Mouse (Mus musculus) hindbrain, embryonic 16.5 days (tissue): ENCODE data around the gene Akr7a5. TPM values are rescaled to one million over a fixed set of nuclear protein-coding genes. Genes with fewer than 3 reads are reported as not detected.

Experiments
- ATAC-seq: fragments of 200-750 bp; cut with Nextera tagmentation; 2 replicates; pipeline ENCODE4 v1.8.0; 2017; ENCODE audit warnings: moderate TSS enrichment, moderate library complexity
- H3K27ac ChIP-seq: fragments of 300-500 bp; sonication (generic); 2 replicates; pipeline ENCODE4 v1.5.1; 2014; ENCODE audit warnings: low read depth, mild to moderate bottlenecking, control low read depth, low read length, moderate library complexity
- H3K27me3 ChIP-seq: fragments of 300-500 bp; sonication (generic); replicated peaks from 2 replicates; pipeline ENCODE4 v1.6.1; 2014; ENCODE audit warnings: low read length; ENCODE audit not compliant: control insufficient read depth, insufficient read depth
- H3K36me3 ChIP-seq: fragments of 300-500 bp; sonication (generic); 2 replicates; pipeline ENCODE4 v1.6.1; 2014; ENCODE audit warnings: mild to moderate bottlenecking, low read length, moderate library complexity, mixed read lengths; ENCODE audit not compliant: control insufficient read depth, insufficient read depth
- H3K4me1 ChIP-seq: fragments of 300-500 bp; sonication (generic); 2 replicates; pipeline ENCODE4 v1.6.1; 2014; ENCODE audit warnings: low read depth, low read length; ENCODE audit not compliant: control insufficient read depth, insufficient read depth
- H3K4me2 ChIP-seq: fragments of 300-500 bp; sonication (generic); 2 replicates; pipeline ENCODE4 v1.6.1; 2014; ENCODE audit warnings: mild to moderate bottlenecking, low read length, control low read depth, moderate library complexity
- H3K4me3 ChIP-seq: fragments of 300-500 bp; sonication (generic); 2 replicates; pipeline ENCODE4 v1.5.1; 2014; ENCODE audit warnings: mild to moderate bottlenecking, low read length, control low read depth, moderate library complexity
- H3K9ac ChIP-seq: fragments of 300-500 bp; sonication (generic); 2 replicates; pipeline ENCODE4 v1.6.1; 2014; ENCODE audit warnings: low read depth, mild to moderate bottlenecking, control low read depth, low read length, moderate library complexity
- H3K9me3 ChIP-seq: fragments of 300-500 bp; sonication (generic); 2 replicates; pipeline ENCODE4 v1.6.1; 2014; ENCODE audit warnings: mild to moderate bottlenecking, low read length, moderate library complexity; ENCODE audit not compliant: control insufficient read depth
- WGBS: fragments of 180-500 bp; shearing (Covaris S2); extraction: QIAGEN DNeasy Blood & Tissue Kit; methylation state at CpG from one replicate; pipeline ENCODE4 v1.1.7; 2014; 5-methylcytosine and 5-hydroxymethylcytosine counted together
- polyA plus RNA-seq: library from polyadenylated mRNA; unstranded; fragments of >200 nt; fragmentation: Nextera tagmentation; extraction: Ambion mirVana; gene quantifications from 2 replicates; pipeline ENCODE4 v1.2.1, GENCODE M21; 2015

Gene Akr7a5
- 64.7 and 65.5 TPM in 2 replicates for polyA plus RNA-seq

- under 1% methylated on average over 56 of the region's 63 CpGs for WGBS
Measured at GRCm38 (mm10) chr4:139310171-139310898, at the start of gene Akr7a5, which contains the start of gene Pqlc2. Gene Akr7a5, plus strand, starts transcription at chr4:139310744. Gene Pqlc2, minus strand, starts transcription at chr4:139310708.

DNA sequence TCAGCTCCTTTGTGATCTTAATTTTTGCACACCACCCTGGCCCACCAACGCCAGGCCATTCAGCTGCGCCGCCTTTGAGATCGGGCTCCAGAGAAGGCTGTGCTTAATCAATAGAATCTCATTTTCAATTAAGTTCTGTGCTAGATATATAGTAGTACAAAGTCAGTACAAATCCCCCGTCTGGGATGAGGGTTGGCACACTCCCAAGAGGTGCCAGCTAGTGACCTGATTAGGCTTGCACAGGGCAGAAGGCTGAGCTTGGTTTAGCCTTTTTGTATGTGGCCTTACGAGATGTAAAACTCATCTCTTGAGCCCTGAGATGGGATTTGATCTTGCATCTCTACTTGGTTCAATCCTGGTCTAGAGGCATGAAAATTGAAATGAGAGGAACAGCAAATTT, 47.6 kb upstream of the Akr7a5 start:
- Histone ChIP-seq H3K9ac (no peak overlapping the region), H3K36me3 (0 out of 2 replicates have a peak, but pooled peaks cover 6% of the 10 kb centered on the region), H3K4me2 (no peak overlapping the region), H3K27me3 (no peaks in the 10 kb centered on the region), H3K4me3 (no peak overlapping the region), H3K27ac (no peak overlapping the region), H3K4me1 (no peaks in the 10 kb centered on the region; the same call in 1 of the 2 replicates), H3K9me3 (no peaks in the 10 kb centered on the region)
- ATAC-seq: no peak
- 88% methylated on average over 6 of the region's 6 CpGs for WGBS

More at GRCm38 (mm10) chr4:139310171-139310898, at the start of gene Akr7a5, which contains the start of gene Pqlc2:
- H3K27ac ChIP-seq: peak within 1 kb of the TSS; percentile 81
- H3K9me3 ChIP-seq: no peaks in the 10 kb centered on the region
- peak; percentile 94 for ATAC-seq
- H3K36me3 ChIP-seq: peaks cover 10% of the 10 kb centered on the region
- peaks cover 20% of the 10 kb centered on the region for H3K4me1 ChIP-seq
- no peaks in the 10 kb centered on the region for H3K27me3 ChIP-seq
- peak within 1 kb of the TSS; percentile 91 for H3K4me2 ChIP-seq
- peak within 1 kb of the TSS; percentile 93 for H3K4me3 ChIP-seq
- peak within 1 kb of the TSS; percentile 95 for H3K9ac ChIP-seq

DNA sequence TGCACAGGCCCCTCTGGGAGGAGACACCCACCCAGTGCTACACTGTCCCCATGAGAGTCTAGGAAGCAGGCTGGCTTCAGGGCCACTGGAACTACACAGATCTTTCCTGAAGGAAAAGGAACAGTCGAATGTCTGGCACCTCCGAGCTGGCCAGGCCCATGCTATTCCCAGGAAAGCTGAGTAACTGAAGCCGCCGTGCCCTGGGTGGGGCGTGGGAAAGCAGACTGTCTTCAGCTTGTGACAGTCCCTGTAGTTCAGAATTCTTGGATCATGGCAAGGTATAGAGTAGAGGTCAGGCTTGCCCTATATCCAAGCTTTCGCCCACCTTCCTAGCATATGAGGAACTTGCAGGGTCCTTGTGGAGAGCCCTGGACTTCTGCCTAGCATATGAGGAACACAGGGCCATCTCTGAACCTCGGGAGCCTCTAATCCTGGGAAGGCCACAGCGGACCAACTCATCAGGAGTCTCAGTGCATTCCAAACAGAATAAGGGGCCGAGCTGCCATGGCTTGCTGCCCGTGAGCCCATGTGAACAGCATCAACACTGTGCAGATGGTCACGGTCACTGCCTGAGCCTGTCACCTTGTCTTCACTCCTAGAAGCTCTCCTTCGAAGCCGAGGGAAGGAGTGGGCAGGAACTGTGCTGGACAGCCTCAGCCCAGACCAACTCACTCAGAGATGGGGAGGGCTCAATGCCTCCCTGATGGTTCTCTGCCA, 44.6 kb upstream of the Akr7a5 start:
- H3K4me3 ChIP-seq: no peak overlapping the region
- H3K36me3 ChIP-seq: 0 out of 2 replicates have a peak, but pooled peaks cover 6% of the 10 kb centered on the region
- 0 out of 2 replicates have a peak, but pooled peaks have one; percentile 61 for ATAC-seq
- no peaks in the 10 kb centered on the region for H3K27me3 ChIP-seq
- H3K27ac ChIP-seq: no peak overlapping the region
- no peak overlapping the region for H3K4me2 ChIP-seq
- H3K9ac ChIP-seq: no peak overlapping the region
- H3K4me1 ChIP-seq: no peaks in the 10 kb centered on the region; the same call in 1 of the 2 replicates
- 78% methylated on average over 13 of the region's 13 CpGs for WGBS
- H3K9me3 ChIP-seq: no peaks in the 10 kb centered on the region

DNA sequence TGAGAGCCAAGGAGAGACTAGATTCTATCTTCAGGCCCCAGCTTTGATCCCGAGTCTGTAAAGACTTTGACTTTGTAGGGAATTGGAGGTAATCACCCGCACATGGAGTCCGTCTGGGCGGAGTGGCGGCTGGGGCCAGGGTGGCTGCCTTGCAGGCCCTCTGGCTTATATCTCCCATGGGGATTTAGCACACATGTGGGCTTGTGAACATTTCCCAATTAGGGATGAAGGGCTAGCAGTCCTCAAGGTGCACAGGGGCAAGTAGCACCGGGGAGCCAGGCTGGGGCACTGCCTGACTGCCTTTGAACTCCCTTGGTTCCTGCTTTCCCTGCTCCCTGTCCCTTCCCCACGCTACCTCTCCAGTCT, 44.1 kb upstream of the Akr7a5 start:
- H3K9ac ChIP-seq: no peak overlapping the region
- no peaks in the 10 kb centered on the region for H3K27me3 ChIP-seq
- H3K9me3 ChIP-seq: no peaks in the 10 kb centered on the region
- H3K4me1 ChIP-seq: no peaks in the 10 kb centered on the region; the same call in 1 of the 2 replicates
- WGBS: 79% methylated on average over 7 of the region's 7 CpGs
- H3K4me2 ChIP-seq: no peak overlapping the region
- no peak overlapping the region for H3K27ac ChIP-seq
- no peak for ATAC-seq
- H3K4me3 ChIP-seq: no peak overlapping the region
- H3K36me3 ChIP-seq: 0 out of 2 replicates have a peak, but pooled peaks cover 6% of the 10 kb centered on the region

GRCm38 (mm10) chr4:139267335-139267734, 43.2 kb upstream of the Akr7a5 start:
- WGBS: 88% methylated on average over 3 of the region's 3 CpGs
- Histone ChIP-seq H3K4me1 (no peaks in the 10 kb centered on the region; the same call in 1 of the 2 replicates), H3K27me3 (no peaks in the 10 kb centered on the region), H3K36me3 (0 out of 2 replicates have a peak, but pooled peaks cover 3% of the 10 kb centered on the region), H3K27ac (no peak overlapping the region), H3K4me3 (no peak overlapping the region), H3K4me2 (no peak overlapping the region), H3K9ac (no peak overlapping the region; the same call in 1 of the 2 replicates), H3K9me3 (no peaks in the 10 kb centered on the region)
- ATAC-seq: no peak

GRCm38 (mm10) chr4:139268242-139268641, 42.3 kb upstream of the Akr7a5 start:
- WGBS: 59% methylated on average over 1 of the region's 1 CpGs
- H3K9me3 ChIP-seq: no peaks in the 10 kb centered on the region
- H3K27ac ChIP-seq: no peak overlapping the region
- H3K4me2 ChIP-seq: no peak overlapping the region
- H3K9ac ChIP-seq: no peak overlapping the region
- 0 out of 2 replicates have a peak, but pooled peaks cover 2% of the 10 kb centered on the region for H3K36me3 ChIP-seq
- no peak for ATAC-seq
- no peaks in the 10 kb centered on the region for H3K27me3 ChIP-seq
- no peaks in the 10 kb centered on the region; the same call in 1 of the 2 replicates for H3K4me1 ChIP-seq
- no peak overlapping the region for H3K4me3 ChIP-seq

DNA sequence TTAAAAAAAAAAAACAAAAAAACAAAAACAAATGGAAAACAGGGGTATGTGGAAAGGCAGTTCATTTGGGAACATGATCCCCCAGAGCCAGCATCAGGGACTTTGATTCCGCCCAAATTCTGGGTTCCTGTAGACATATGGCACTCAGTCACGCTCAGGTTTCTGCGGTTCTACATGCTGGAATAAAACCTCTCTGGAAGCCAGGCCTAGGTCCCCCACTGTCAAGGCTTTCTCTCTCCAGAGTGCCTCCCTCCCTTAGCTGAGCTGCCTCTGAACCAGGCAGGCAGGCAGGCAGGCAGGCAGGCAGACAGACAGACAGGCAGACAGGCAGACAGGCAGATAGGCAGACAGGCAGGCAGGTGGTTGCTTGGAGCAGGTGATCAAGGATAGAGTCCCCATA, 40.4 kb upstream of the Akr7a5 start:
- Histone ChIP-seq H3K36me3 (no peaks in the 10 kb centered on the region; the same call in 1 of the 2 replicates), H3K27me3 (no peaks in the 10 kb centered on the region), H3K4me1 (no peaks in the 10 kb centered on the region; the same call in 1 of the 2 replicates), H3K27ac (no peak overlapping the region), H3K4me2 (no peak overlapping the region), H3K9me3 (no peaks in the 10 kb centered on the region), H3K9ac (no peak overlapping the region), H3K4me3 (no peak overlapping the region)
- ATAC-seq: no peak
- 89% methylated on average over 3 of the region's 3 CpGs for WGBS

DNA sequence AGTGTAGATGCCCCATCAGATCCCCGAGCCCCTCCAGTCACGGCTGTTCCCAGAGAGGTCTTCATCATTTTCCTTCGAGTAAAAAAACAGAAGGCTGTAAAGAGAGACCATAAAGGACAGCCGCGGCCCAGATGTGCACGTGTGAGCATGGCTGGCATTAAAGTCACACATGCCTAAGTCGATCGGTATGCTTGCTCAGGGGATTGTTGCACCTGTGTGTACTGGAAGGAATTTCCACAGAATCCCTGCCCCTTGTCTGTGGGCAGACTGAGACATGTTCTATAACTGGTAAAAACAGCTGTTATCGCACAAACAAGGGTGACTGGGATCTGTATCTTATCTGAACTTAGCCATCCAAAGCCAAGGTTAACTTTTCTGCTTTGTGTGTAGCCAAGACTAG, 39.0 kb upstream of the Akr7a5 start:
- Histone ChIP-seq H3K9me3 (no peaks in the 10 kb centered on the region), H3K4me3 (no peak overlapping the region), H3K9ac (no peak overlapping the region), H3K4me2 (no peak overlapping the region), H3K36me3 (no peaks in the 10 kb centered on the region; the same call in 1 of the 2 replicates), H3K4me1 (no peaks in the 10 kb centered on the region; the same call in 1 of the 2 replicates), H3K27ac (no peak overlapping the region), H3K27me3 (no peaks in the 10 kb centered on the region)
- 92% methylated on average over 9 of the region's 9 CpGs for WGBS
- no peak for ATAC-seq
